Mouse (Mus musculus) spleen, adult 2 months (tissue): ENCODE data around the gene Dtd1.

ENCODE experiments used
- CTCF ChIP-seq: fragments of 200-500 bp; IDR thresholded peaks from 2 replicates; pipeline ENCODE4 v1.5.1; 2011; ENCODE audit warnings: mild to moderate bottlenecking, inconsistent platforms; ENCODE audit not compliant: insufficient read depth, insufficient read length, insufficient replicate concordance; ENCODE audit errors: extremely low read depth
- POLR2A ChIP-seq: fragments of 200-500 bp; IDR thresholded peaks from 2 replicates; pipeline ENCODE4 v1.6.1; 2011; ENCODE audit warnings: low read depth, low read length, inconsistent platforms

GRCm38 (mm10) chr2:144716248-144716647 is 116.6 kb downstream of the Dtd1 start:
- TF ChIP-seq CTCF (no peak), POLR2A (no peak)
